Comparison of ENCODE assay signal across 35 mouse cellular contexts in the genomic region with DNA sequence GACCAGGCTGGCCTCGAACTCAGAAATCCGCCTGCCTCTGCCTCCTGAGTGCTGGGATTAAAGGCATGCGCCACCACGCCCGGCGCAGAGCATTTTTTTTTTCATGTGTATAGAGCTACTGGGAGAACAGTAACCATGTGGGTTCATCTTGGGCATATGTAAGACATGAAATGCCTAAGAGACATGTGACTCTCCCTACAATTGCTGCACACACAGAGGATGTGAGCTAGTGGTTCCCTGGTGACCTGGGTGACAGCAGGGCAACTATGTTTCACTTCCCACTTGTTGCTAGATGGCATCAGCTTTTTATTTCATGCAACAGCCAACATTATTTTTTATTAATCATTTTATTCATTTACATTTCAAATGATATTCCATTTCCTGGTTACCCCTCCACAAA. TPM values are rescaled to one million over a fixed set of nuclear protein-coding genes. Genes with fewer than 3 reads are reported as not detected.
DNase-seq lines count a peak whose midpoint lies in the region; ATAC-seq and TF ChIP-seq lines count a peak whose summit lies in the region.
"Had no signal": no experiment of that assay in that cellular context is flagged by ENCODE, and none has a peak within 500 bp of the region (broad histone marks: within the 10 kb centered on the region; RNA-seq: fewer than 3 reads in every experiment).

No protein-coding gene starts in this region.

- peak; percentile 98 for ATAC-seq in megakaryocyte, adult 5-6 weeks (ENCODE audit: poor library complexity, severe bottlenecking)
- no peak for ATAC-seq in lung, postnatal 0 days
- ATAC-seq: CD4-positive, CD25-positive, alpha-beta regulatory T cell, adult 4 months; forebrain, embryonic 16.5 days; intestine, embryonic 16.5 days; midbrain, embryonic 15.5 days had no signal

- 90% methylated on average over 6 of the region's 6 CpGs for WGBS in heart, adult 2 months
- 94% methylated on average over 6 of the region's 6 CpGs for WGBS in lung, postnatal 0 days

- H3K79me2 ChIP-seq in heart, adult 2 months (replicated peaks; ENCODE audit: control insufficient read depth, insufficient read depth, low read length), result no peaks in the 10 kb centered on the region

- H3K4me2 ChIP-seq in lung, postnatal 0 days (replicated peaks; ENCODE audit: low read depth, low read length), result no peak overlapping the region
- H3K4me2 ChIP-seq: heart, embryonic 12.5 days; hindbrain, embryonic 13.5 days; midbrain, embryonic 15.5 days; neural tube, embryonic 13.5 days had no signal

- no peak overlapping the region for H3K4me3 ChIP-seq in heart, adult 2 months
- no peak overlapping the region for H3K4me3 ChIP-seq in lung, postnatal 0 days (ENCODE audit: low read depth, low read length)
- H3K4me3 ChIP-seq: erythroblast, embryonic 14.5 days; heart, embryonic 12.5 days; hindbrain, embryonic 13.5 days; midbrain, embryonic 15.5 days; myocyte; neural tube, embryonic 13.5 days had no signal

- no peak for TF ChIP-seq EP300 in heart, adult 2 months (IDR thresholded peaks at IDR 0.05; ENCODE audit: insufficient read depth, low read depth, low read length)
- no peak for TF ChIP-seq EP300 in lung, postnatal 0 days (IDR thresholded peaks at IDR 0.05)

- no peak overlapping the region for H3K9ac ChIP-seq in heart, adult 2 months (ENCODE audit: low read depth, low read length)
- H3K9ac ChIP-seq in lung, postnatal 0 days (replicated peaks; ENCODE audit: low read depth), result no peak overlapping the region
- H3K9ac ChIP-seq: heart, embryonic 12.5 days; hindbrain, embryonic 13.5 days; liver, embryonic 14.5 days; midbrain, embryonic 15.5 days; neural tube, embryonic 13.5 days had no signal

- DNase-seq in heart, adult 8-10 months (ENCODE audit: low spot score), result peak; percentile 6
- no peak for DNase-seq in heart, adult 2 months
- DNase-seq in spleen, postnatal 36 days (ENCODE audit: low spot score in 2 of 2), result peak; percentile 34
- no peak for DNase-seq in spleen, postnatal 4 days (ENCODE audit: low spot score in 2 of 2)
- no peak for DNase-seq in adrenal gland, adult 8-10 months
- no peak for DNase-seq in lung, postnatal 0 days (ENCODE audit: low spot score)
- DNase-seq: adrenal gland, adult 2 months; cerebellum, adult 18-20 months; cerebellum, postnatal 10 days; heart, postnatal 4 days; kidney, adult 8-10 months; kidney, postnatal 4 days; layer of hippocampus, postnatal 36 days; left cerebral cortex, postnatal 4 days; lung, adult 2 months; right cerebral cortex, postnatal 4 days; thymus, adult 2 months; thymus, postnatal 36 days had no signal

- no peaks in the 10 kb centered on the region for H3K36me3 ChIP-seq in heart, adult 2 months (ENCODE audit: control insufficient read depth, insufficient read depth, low read length)
- no peaks in the 10 kb centered on the region for H3K36me3 ChIP-seq in lung, postnatal 0 days (ENCODE audit: insufficient read depth, low read length)
- H3K36me3 ChIP-seq: heart, embryonic 12.5 days; hindbrain, embryonic 13.5 days; midbrain, embryonic 15.5 days; neural tube, embryonic 13.5 days had no signal

- no peaks in the 10 kb centered on the region for H3K27me3 ChIP-seq in heart, adult 2 months (ENCODE audit: control insufficient read depth, insufficient read depth, low read length)
- H3K27me3 ChIP-seq in lung, postnatal 0 days (replicated peaks; ENCODE audit: insufficient read depth, low read length), result no peaks in the 10 kb centered on the region
- H3K27me3 ChIP-seq: heart, embryonic 12.5 days; hindbrain, embryonic 13.5 days; midbrain, embryonic 15.5 days; neural tube, embryonic 13.5 days had no signal

- no peak overlapping the region for H3K27ac ChIP-seq in heart, adult 2 months
- H3K27ac ChIP-seq in lung, postnatal 0 days (ENCODE audit: low read length), result no peak overlapping the region
- H3K27ac ChIP-seq: hindbrain, embryonic 13.5 days; kidney, postnatal 0 days; liver, embryonic 14.5 days; midbrain, embryonic 15.5 days; neural tube, embryonic 13.5 days had no signal

- H3K4me1 ChIP-seq in heart, adult 2 months (ENCODE audit: control insufficient read depth, insufficient read depth, low read length), result no peaks in the 10 kb centered on the region
- no peaks in the 10 kb centered on the region for H3K4me1 ChIP-seq in lung, postnatal 0 days (ENCODE audit: insufficient read depth, low read depth, low read length)
- H3K4me1 ChIP-seq: heart, embryonic 12.5 days; hindbrain, embryonic 13.5 days; midbrain, embryonic 15.5 days; neural tube, embryonic 13.5 days had no signal

- intact Hi-C loops in heart, adult 2 months (cut with DNase I), result no loop called here

- H3K9me3 ChIP-seq in lung, postnatal 0 days (ENCODE audit: low read length), result no peaks in the 10 kb centered on the region
- H3K9me3 ChIP-seq: heart, embryonic 12.5 days; hindbrain, embryonic 13.5 days; midbrain, embryonic 15.5 days; neural tube, embryonic 13.5 days had no signal

- no peak for TF ChIP-seq CTCF in heart, adult 2 months (IDR thresholded peaks at IDR 0.05)
- TF ChIP-seq CTCF in lung, postnatal 0 days (IDR thresholded peaks at IDR 0.05), result no peak

- no peak for TF ChIP-seq POLR2A in heart, adult 2 months (IDR thresholded peaks at IDR 0.05; ENCODE audit: insufficient read depth, low read depth, low read length)

RNA-seq across cellular contexts. Expression of a gene that starts 32.5 kb away (rescaled TPM):
- total RNA-seq in heart, adult 8-10 months (2022), result 10 to 100 TPM; 33.2 to 40.9 (median 39.4) TPM
- 10 to 100 TPM; 40.3 to 41.3 TPM for total RNA-seq in heart, adult 2 months (2021)
- polyA plus RNA-seq in heart, adult 2 months (2012; rRNA removed), result 13.8 and 30.1 TPM in 2 replicates
- total RNA-seq in megakaryocyte, adult 5-6 weeks (2015), result 23.0 and 28.1 TPM in 2 replicates
- total RNA-seq in megakaryocyte, adult 5-6 weeks (2017), result 23.8 and 27.0 TPM in 2 replicates
- 10 to 100 TPM; 35.1 to 58.6 (median 50.5) TPM for total RNA-seq in adrenal gland, adult 8-10 months (2022)
- polyA plus RNA-seq in lung, postnatal 0 days (2015; fragmentation: Nextera tagmentation; extraction: Ambion mirVana), result 55.5 and 60.5 TPM in 2 replicates

RNA-seq across cellular contexts. Expression of a gene that starts 37.9 kb away (rescaled TPM):
- total RNA-seq in heart, adult 8-10 months (2022), result not detected
- not detected for total RNA-seq in heart, adult 2 months (2021)
- polyA plus RNA-seq in heart, adult 2 months (2012; rRNA removed), result not detected in 2 replicates
- total RNA-seq in megakaryocyte, adult 5-6 weeks (2015), result not detected in 2 replicates
- total RNA-seq in megakaryocyte, adult 5-6 weeks (2017), result not detected in 2 replicates
- total RNA-seq in adrenal gland, adult 8-10 months (2022), result not detected
- polyA plus RNA-seq in lung, postnatal 0 days (2015; fragmentation: Nextera tagmentation; extraction: Ambion mirVana), result 0.11 and 0.18 TPM in 2 replicates
- total RNA-seq: adrenal gland, adult 2 months; gastrocnemius, adult 8-10 months; gastrocnemius, postnatal 4 days; heart, postnatal 4 days; layer of hippocampus, postnatal 36 days; left cerebral cortex, postnatal 4 days had no signal
- polyA plus RNA-seq: adrenal gland, adult 2 months; CD4-positive, CD25-positive, alpha-beta regulatory T cell, adult 4 months; cortical plate, adult 2 months; erythroblast, embryonic 14.5 days; forebrain, embryonic 11.5 days; heart, postnatal 0 days; intestine, embryonic 16.5 days; midbrain, embryonic 15.5 days; myocyte; neural tube, embryonic 13.5 days had no signal

Comparison
In these comparisons a context has a peak if more than half of its experiments do, and no peak if none do; other contexts are left out.
1. DNase-seq: peak in heart, adult 8-10 months (single experiment) and spleen, postnatal 36 days (2 of 2); none in heart, adult 2 months (0 of 2), spleen, postnatal 4 days (0 of 2), adrenal gland, adult 8-10 months (single experiment) and lung, postnatal 0 days (single experiment).